Mouse (Mus musculus) heart, adult 2 months (tissue): ENCODE data around the gene Wdr60.

Experiments
- CTCF ChIP-seq: fragments of 200-600 bp; IDR thresholded peaks from 2 replicates; pipeline ENCODE4 v1.8.1; 2022; ENCODE audit warnings: antibody characterized with exemption, mild to moderate bottlenecking, moderate library complexity
- POLR2A ChIP-seq: fragments of 200-500 bp; IDR thresholded peaks from 2 replicates; pipeline ENCODE4 v1.6.1; 2011; ENCODE audit warnings: mild to moderate bottlenecking, low read depth, low read length, control low read depth; ENCODE audit not compliant: insufficient read depth

- TF ChIP-seq POLR2A (no peak), CTCF (no peak)
Observed at GRCm38 (mm10) chr12:116271071-116271470, 8.2 kb upstream of the Wdr60 start.
